21 mouse cellular contexts compared by ENCODE assay signal in the genomic region with DNA sequence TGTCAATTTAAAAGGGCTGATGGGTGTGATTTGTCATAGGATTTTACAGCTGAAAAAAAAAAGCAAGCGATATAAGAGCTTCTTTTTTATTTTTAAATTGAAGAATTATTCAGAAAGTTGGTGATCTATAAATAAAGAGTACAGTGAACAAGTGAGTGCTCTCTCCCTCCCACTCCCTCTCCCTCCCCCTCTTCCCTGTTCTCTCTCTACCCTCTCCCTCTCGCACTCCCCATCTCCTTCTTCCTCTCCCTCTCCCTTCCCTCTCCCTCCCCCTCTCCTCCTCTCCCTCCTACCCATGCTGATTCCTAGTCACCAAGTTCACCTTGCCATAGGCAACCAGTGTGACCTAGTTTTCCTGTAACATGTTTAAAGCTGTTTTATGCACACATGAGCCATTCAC.
DNase-seq lines count a peak whose midpoint lies in the region; ATAC-seq and TF ChIP-seq lines count a peak whose summit lies in the region.
"Had no signal": no experiment of that assay in that cellular context is flagged by ENCODE, and none has a peak within 500 bp of the region (broad histone marks: within the 10 kb centered on the region; RNA-seq: fewer than 3 reads in every experiment).

No protein-coding gene starts in this region.

- no peak overlapping the region for H3K9ac ChIP-seq in kidney, embryonic 15.5 days
- H3K9ac ChIP-seq in midbrain, embryonic 16.5 days (ENCODE audit: low read depth, low read length), result no peak overlapping the region
- H3K9ac ChIP-seq: embryonic facial prominence, embryonic 12.5 days; forebrain, embryonic 15.5 days; heart, embryonic 15.5 days; hindbrain, embryonic 13.5 days had no signal

- no peaks in the 10 kb centered on the region for H3K9me3 ChIP-seq in kidney, embryonic 15.5 days (replicated peaks)
- H3K9me3 ChIP-seq in midbrain, embryonic 16.5 days (replicated peaks; ENCODE audit: control insufficient read depth, low read length, poor library complexity, severe bottlenecking), result no peaks in the 10 kb centered on the region
- H3K9me3 ChIP-seq: embryonic facial prominence, embryonic 12.5 days; forebrain, embryonic 15.5 days; G1E; heart, embryonic 15.5 days; hindbrain, embryonic 13.5 days had no signal

- H3K4me2 ChIP-seq in kidney, embryonic 15.5 days, result no peak overlapping the region
- peak overlapping the region; percentile 25 for H3K4me2 ChIP-seq in myocyte (ENCODE audit: low read depth)
- H3K4me2 ChIP-seq in midbrain, embryonic 16.5 days (ENCODE audit: low read length), result no peak overlapping the region
- H3K4me2 ChIP-seq: embryonic facial prominence, embryonic 12.5 days; forebrain, embryonic 15.5 days; heart, embryonic 11.5 days; heart, embryonic 15.5 days; hindbrain, embryonic 13.5 days had no signal

- no peaks in the 10 kb centered on the region for H3K27me3 ChIP-seq in kidney, adult 2 months (replicated peaks; ENCODE audit: control insufficient read depth, insufficient read depth, low read length)
- H3K27me3 ChIP-seq in kidney, embryonic 15.5 days, result no peaks in the 10 kb centered on the region
- no peaks in the 10 kb centered on the region for H3K27me3 ChIP-seq in myocyte (ENCODE audit: control insufficient read depth, insufficient read depth, insufficient read length)
- H3K27me3 ChIP-seq in midbrain, embryonic 16.5 days (ENCODE audit: control insufficient read depth, insufficient read depth, low read depth, low read length), result no peaks in the 10 kb centered on the region
- H3K27me3 ChIP-seq: embryonic facial prominence, embryonic 12.5 days; forebrain, embryonic 15.5 days; heart, embryonic 15.5 days; hindbrain, embryonic 13.5 days had no signal

- no peak for TF ChIP-seq CTCF in kidney, adult 2 months (conservative IDR thresholded peaks at IDR 0.05; ENCODE audit: insufficient read depth, insufficient read length, low read depth, low read length)

- no peaks in the 10 kb centered on the region for H3K36me3 ChIP-seq in kidney, adult 2 months (ENCODE audit: control insufficient read depth, insufficient read depth, low read length)
- H3K36me3 ChIP-seq in kidney, embryonic 15.5 days, result no peaks in the 10 kb centered on the region
- no peaks in the 10 kb centered on the region for H3K36me3 ChIP-seq in myocyte (ENCODE audit: control insufficient read depth, insufficient read depth)
- no peaks in the 10 kb centered on the region for H3K36me3 ChIP-seq in midbrain, embryonic 16.5 days (ENCODE audit: control insufficient read depth, insufficient read depth, low read length)
- H3K36me3 ChIP-seq: embryonic facial prominence, embryonic 12.5 days; forebrain, embryonic 15.5 days; G1E; heart, embryonic 15.5 days; hindbrain, embryonic 13.5 days had no signal

- peak; percentile 72 for ATAC-seq in frontal cortex, adult (ENCODE audit: low TSS enrichment)
- no peak for ATAC-seq in kidney, embryonic 15.5 days (replicated peaks; ENCODE audit: low FRiP score)
- ATAC-seq in midbrain, embryonic 16.5 days, result no peak
- ATAC-seq: CD4-positive, CD25-positive, alpha-beta regulatory T cell, adult 4 months; forebrain, embryonic 15.5 days had no signal

- H3K4me1 ChIP-seq in kidney, adult 2 months (ENCODE audit: control insufficient read depth, insufficient read depth, low read length), result peaks cover 5% of the 10 kb centered on the region
- peaks cover 5% of the 10 kb centered on the region; the same call in 1 of the 2 replicates for H3K4me1 ChIP-seq in kidney, embryonic 15.5 days
- no peaks in the 10 kb centered on the region for H3K4me1 ChIP-seq in midbrain, embryonic 16.5 days (ENCODE audit: control insufficient read depth, insufficient read depth, low read length)
- H3K4me1 ChIP-seq: embryonic facial prominence, embryonic 12.5 days; forebrain, embryonic 15.5 days; heart, embryonic 15.5 days; hindbrain, embryonic 13.5 days had no signal

- DNase-seq in frontal cortex, postnatal 14 days (ENCODE audit: low spot score in 2 of 2), result no peak
- DNase-seq in kidney, adult 2 months, result peak; percentile 43
- peak; percentile 52 for DNase-seq in right cerebral cortex, adult 18-20 months
- no peak for DNase-seq in right cerebral cortex, postnatal 14 days
- DNase-seq: B cell, adult 2 months; cerebellum, adult 11 months; cerebellum, adult 8-10 months; cerebellum, postnatal 14 days; gastrocnemius, postnatal 14 days; heart, adult 2 months had no signal

- H3K79me2 ChIP-seq in myocyte (ENCODE audit: control insufficient read depth, insufficient read depth), result no peaks in the 10 kb centered on the region

- WGBS in kidney, adult 2 months, result 72% methylated on average over 2 of the region's 2 CpGs
- 60% methylated on average over 2 of the region's 2 CpGs for WGBS in kidney, embryonic 15.5 days
- 75% methylated on average over 2 of the region's 2 CpGs for WGBS in midbrain, embryonic 16.5 days

- no peak overlapping the region for H3K27ac ChIP-seq in kidney, adult 2 months (ENCODE audit: insufficient read depth, low read depth, low read length)
- no peak overlapping the region for H3K27ac ChIP-seq in kidney, embryonic 15.5 days
- no peak overlapping the region for H3K27ac ChIP-seq in midbrain, embryonic 16.5 days (ENCODE audit: low read length)
- H3K27ac ChIP-seq: embryonic facial prominence, embryonic 12.5 days; forebrain, embryonic 15.5 days; heart, adult 2 months; heart, embryonic 15.5 days; hindbrain, embryonic 13.5 days had no signal

- H3ac ChIP-seq in myocyte (ENCODE audit: control insufficient read depth, insufficient read length), result no peak overlapping the region

- no peak overlapping the region for H3K4me3 ChIP-seq in kidney, adult 2 months (ENCODE audit: insufficient read depth, low read depth, low read length)
- no peak overlapping the region for H3K4me3 ChIP-seq in kidney, embryonic 15.5 days (replicated peaks)
- no peak overlapping the region for H3K4me3 ChIP-seq in myocyte
- H3K4me3 ChIP-seq in midbrain, embryonic 16.5 days (ENCODE audit: low read depth, low read length), result no peak overlapping the region
- H3K4me3 ChIP-seq: embryonic facial prominence, embryonic 12.5 days; forebrain, embryonic 15.5 days; heart, adult 2 months; heart, embryonic 15.5 days; hindbrain, embryonic 13.5 days had no signal

- TF ChIP-seq POLR2A in kidney, adult 2 months (IDR thresholded peaks at IDR 0.05; ENCODE audit: low read depth, low read length), result no peak
- no peak for TF ChIP-seq POLR2A in myocyte (IDR thresholded peaks at IDR 0.05; ENCODE audit: insufficient read length, low read depth)

TF ChIP-seq in myocyte, 11 proteins besides CTCF, POLR2A, EP300 and RAD21:
- TF ChIP-seq MYOG (IDR thresholded peaks at IDR 0.05; ENCODE audit: control insufficient read depth in 1 of 3, insufficient read depth in 1 of 3, insufficient read length in 2 of 3, low read depth in 2 of 3) (no peak), POLR2AphosphoS2 (IDR thresholded peaks at IDR 0.05; ENCODE audit: insufficient read length, low read depth) (no peak), USF1 (IDR thresholded peaks at IDR 0.05; ENCODE audit: low read depth) (no peak), TCF3 (IDR thresholded peaks at IDR 0.05; ENCODE audit: insufficient read length, low read depth) (no peak), CEBPB (IDR thresholded peaks at IDR 0.05; ENCODE audit: insufficient read depth, poor library complexity, severe bottlenecking) (no peak), MYOD1 (IDR thresholded peaks at IDR 0.05; ENCODE audit: control insufficient read depth in 1 of 3, insufficient read length in 2 of 3, low read depth in 2 of 3) (no peak), SRF (IDR thresholded peaks at IDR 0.05; ENCODE audit: control insufficient read depth, insufficient read length, low read depth) (no peak), TCF12 (IDR thresholded peaks at IDR 0.05; ENCODE audit: insufficient read depth, poor library complexity, severe bottlenecking) (no peak), MAX (IDR thresholded peaks at IDR 0.05; ENCODE audit: low read depth) (no peak), E2F4 (IDR thresholded peaks at IDR 0.05; ENCODE audit: insufficient read depth) (no peak), REST (IDR thresholded peaks at IDR 0.05; ENCODE audit: insufficient read depth, insufficient read length) (no peak)

Comparison
In these comparisons a context has a peak if more than half of its experiments do, and no peak if none do; other contexts are left out.
1. DNase-seq: peak in kidney, adult 2 months (single experiment) and right cerebral cortex, adult 18-20 months (single experiment); none in frontal cortex, postnatal 14 days (0 of 2) and right cerebral cortex, postnatal 14 days (single experiment).